Mouse (Mus musculus) E14TG2a.4 (cell line): ENCODE data around the gene Sirt2.

Experiments used
- H3K27me3 ChIP-seq: 2 replicates; pipeline ENCODE4 v1.6.1; 2014; ENCODE audit warnings: low read length, control low read depth; ENCODE audit not compliant: insufficient read depth
- H3K36me3 ChIP-seq: 2 replicates; pipeline ENCODE4 v1.6.1; 2014; ENCODE audit warnings: low read length, control low read depth; ENCODE audit not compliant: insufficient read depth
- H3K4me1 ChIP-seq: replicated peaks from 2 replicates; pipeline ENCODE4 v1.6.1; 2014; ENCODE audit warnings: low read depth, low read length, control low read depth
- H3K4me3 ChIP-seq: replicated peaks from 2 replicates; pipeline ENCODE4 v1.5.1; 2014; ENCODE audit warnings: mild to moderate bottlenecking, low read length
- H3K9me3 ChIP-seq: 2 replicates; pipeline ENCODE4 v1.6.1; 2014; ENCODE audit warnings: low read length, control low read depth
- CTCF ChIP-seq: conservative IDR thresholded peaks from 2 replicates; pipeline ENCODE4 v1.5.1; 2014; ENCODE audit warnings: low read length
- NANOG ChIP-seq: IDR thresholded peaks from 2 replicates; pipeline ENCODE4 v1.6.1; 2014; ENCODE audit warnings: borderline replicate concordance, low read length, mixed read lengths
- POU5F1 ChIP-seq: IDR thresholded peaks from 2 replicates; pipeline ENCODE4 v1.6.1; 2014; ENCODE audit warnings: low read length, borderline replicate concordance

Sirt2 gene

GRCm38 (mm10) chr7:28818436-28818835 is 51.9 kb downstream of the Sirt2 start:
- H3K36me3 ChIP-seq = peaks cover 99% of the 10 kb centered on the region
- peak overlapping the region; percentile 58 for H3K4me3 ChIP-seq
- H3K9me3 ChIP-seq = no peaks in the 10 kb centered on the region
- peaks cover 97% of the 10 kb centered on the region for H3K4me1 ChIP-seq
- TF ChIP-seq CTCF = no peak
- no peak for TF ChIP-seq POU5F1
- no peak for TF ChIP-seq NANOG
- no peaks in the 10 kb centered on the region for H3K27me3 ChIP-seq

- Histone ChIP-seq H3K4me1 (peaks cover 97% of the 10 kb centered on the region), H3K27me3 (no peaks in the 10 kb centered on the region), H3K4me3 (no peak overlapping the region), H3K9me3 (no peaks in the 10 kb centered on the region), H3K36me3 (peaks cover 94% of the 10 kb centered on the region)
- TF ChIP-seq NANOG (no peak), POU5F1 (no peak), CTCF (no peak)
Observed at GRCm38 (mm10) chr7:28818861-28819452, 52.4 kb downstream of the Sirt2 start.

GRCm38 (mm10) chr7:28819571-28819970 is 53.0 kb downstream of the Sirt2 start:
- no peaks in the 10 kb centered on the region for H3K9me3 ChIP-seq
- no peak overlapping the region for H3K4me3 ChIP-seq
- peaks cover 88% of the 10 kb centered on the region for H3K36me3 ChIP-seq
- H3K4me1 ChIP-seq = peaks cover 97% of the 10 kb centered on the region
- no peaks in the 10 kb centered on the region for H3K27me3 ChIP-seq
- TF ChIP-seq NANOG = no peak
- no peak for TF ChIP-seq CTCF
- TF ChIP-seq POU5F1 = no peak

GRCm38 (mm10) chr7:28820358-28821260 is 54.1 kb downstream of the Sirt2 start:
- TF ChIP-seq POU5F1 (no peak), NANOG (no peak), CTCF (no peak)
- Histone ChIP-seq H3K4me3 (no peak overlapping the region), H3K36me3 (peaks cover 78% of the 10 kb centered on the region), H3K4me1 (peaks cover 93% of the 10 kb centered on the region), H3K9me3 (no peaks in the 10 kb centered on the region), H3K27me3 (no peaks in the 10 kb centered on the region)

GRCm38 (mm10) chr7:28821261-28821831 is 54.8 kb downstream of the Sirt2 start:
- Histone ChIP-seq H3K36me3 (peaks cover 73% of the 10 kb centered on the region), H3K9me3 (no peaks in the 10 kb centered on the region), H3K4me1 (peaks cover 93% of the 10 kb centered on the region), H3K4me3 (no peak overlapping the region), H3K27me3 (no peaks in the 10 kb centered on the region)
- no peak for TF ChIP-seq NANOG
- TF ChIP-seq CTCF = no peak
- no peak for TF ChIP-seq POU5F1

GRCm38 (mm10) chr7:28822556-28822955 is 56.0 kb downstream of the Sirt2 start:
- TF ChIP-seq CTCF (no peak), POU5F1 (no peak), NANOG (no peak)
- Histone ChIP-seq H3K36me3 (peaks cover 66% of the 10 kb centered on the region), H3K4me3 (no peak overlapping the region), H3K27me3 (no peaks in the 10 kb centered on the region), H3K4me1 (peaks cover 84% of the 10 kb centered on the region), H3K9me3 (no peaks in the 10 kb centered on the region)

GRCm38 (mm10) chr7:28822993-28823903 is 56.7 kb downstream of the Sirt2 start:
- H3K36me3 ChIP-seq = peaks cover 66% of the 10 kb centered on the region
- no peak for TF ChIP-seq POU5F1
- TF ChIP-seq CTCF = no peak
- no peak for TF ChIP-seq NANOG
- no peak overlapping the region for H3K4me3 ChIP-seq
- no peaks in the 10 kb centered on the region for H3K9me3 ChIP-seq
- peaks cover 77% of the 10 kb centered on the region for H3K4me1 ChIP-seq
- no peaks in the 10 kb centered on the region for H3K27me3 ChIP-seq

GRCm38 (mm10) chr7:28823932-28824331 is 57.4 kb downstream of the Sirt2 start:
- H3K27me3 ChIP-seq = no peaks in the 10 kb centered on the region
- TF ChIP-seq CTCF (no peak), NANOG (no peak), POU5F1 (no peak)

More at GRCm38 (mm10) chr7:28823932-28824331, 57.4 kb downstream of the Sirt2 start:
- H3K36me3 ChIP-seq = peaks cover 64% of the 10 kb centered on the region
- H3K4me3 ChIP-seq = no peak overlapping the region
- H3K4me1 ChIP-seq = peaks cover 71% of the 10 kb centered on the region
- H3K9me3 ChIP-seq = no peaks in the 10 kb centered on the region
